ENCODE assay signal across 16 mouse cellular contexts in genomic region chr1:62750408-62751008, GRCm38 (mm10). TPM values are rescaled to one million over a fixed set of nuclear protein-coding genes. Genes with fewer than 3 reads are reported as not detected.
DNase-seq lines count a peak whose midpoint lies in the region; ATAC-seq and TF ChIP-seq lines count a peak whose summit lies in the region.
"Had no signal": no experiment of that assay in that cellular context is flagged by ENCODE, and none has a peak within 500 bp of the region (broad histone marks: within the 10 kb centered on the region; RNA-seq: fewer than 3 reads in every experiment).

No protein-coding gene starts in this region.

- no peak overlapping the region for H3K9ac ChIP-seq in hindbrain, embryonic 13.5 days
- no peak overlapping the region for H3K9ac ChIP-seq in hindbrain, embryonic 16.5 days (ENCODE audit: low read depth, low read length)
- no peak overlapping the region for H3K9ac ChIP-seq in neural tube, embryonic 15.5 days (replicated peaks)
- no peak overlapping the region for H3K9ac ChIP-seq in embryonic facial prominence, embryonic 13.5 days
- H3K9ac ChIP-seq in stomach, postnatal 0 days (ENCODE audit: low read length) = no peak overlapping the region
- H3K9ac ChIP-seq: embryonic facial prominence, embryonic 15.5 days; neural tube, embryonic 12.5 days had no signal

- no peak overlapping the region for H3K4me2 ChIP-seq in hindbrain, embryonic 13.5 days
- H3K4me2 ChIP-seq in hindbrain, embryonic 16.5 days (ENCODE audit: low read length) = no peak overlapping the region
- no peak overlapping the region for H3K4me2 ChIP-seq in neural tube, embryonic 15.5 days
- no peak overlapping the region for H3K4me2 ChIP-seq in embryonic facial prominence, embryonic 13.5 days
- H3K4me2 ChIP-seq in stomach, postnatal 0 days (replicated peaks; ENCODE audit: low read depth) = no peak overlapping the region

- H3K36me3 ChIP-seq in hindbrain, embryonic 13.5 days = peaks cover 39% of the 10 kb centered on the region
- H3K36me3 ChIP-seq in hindbrain, embryonic 16.5 days (ENCODE audit: control insufficient read depth, insufficient read depth, low read length) = no peaks in the 10 kb centered on the region
- H3K36me3 ChIP-seq in neural tube, embryonic 15.5 days = 0 out of 2 replicates have a peak, but pooled peaks cover 5% of the 10 kb centered on the region
- peaks cover 55% of the 10 kb centered on the region for H3K36me3 ChIP-seq in embryonic facial prominence, embryonic 13.5 days
- H3K36me3 ChIP-seq in stomach, postnatal 0 days (ENCODE audit: control insufficient read depth, insufficient read depth, low read length) = peaks cover 9% of the 10 kb centered on the region; the same call in 1 of the 2 replicates

- H3K4me3 ChIP-seq in hindbrain, embryonic 13.5 days = no peak overlapping the region
- no peak overlapping the region for H3K4me3 ChIP-seq in hindbrain, embryonic 16.5 days (ENCODE audit: low read length)
- no peak overlapping the region for H3K4me3 ChIP-seq in neural tube, embryonic 15.5 days (replicated peaks)
- no peak overlapping the region for H3K4me3 ChIP-seq in embryonic facial prominence, embryonic 13.5 days
- H3K4me3 ChIP-seq in stomach, postnatal 0 days (ENCODE audit: low read depth, low read length) = no peak overlapping the region
- H3K4me3 ChIP-seq in lung, adult 2 months (replicated peaks; ENCODE audit: extremely low read depth, low read depth, low read length) = no peak overlapping the region
- H3K4me3 ChIP-seq: embryonic facial prominence, embryonic 15.5 days; hindbrain, embryonic 10.5 days; midbrain, embryonic 10.5 days; neural tube, embryonic 12.5 days had no signal

- peaks cover 51% of the 10 kb centered on the region for H3K4me1 ChIP-seq in hindbrain, embryonic 13.5 days (replicated peaks)
- H3K4me1 ChIP-seq in hindbrain, embryonic 16.5 days (ENCODE audit: control insufficient read depth, insufficient read depth, low read depth, low read length) = peaks cover 30% of the 10 kb centered on the region
- H3K4me1 ChIP-seq in neural tube, embryonic 15.5 days = peaks cover 45% of the 10 kb centered on the region
- peaks cover 54% of the 10 kb centered on the region for H3K4me1 ChIP-seq in embryonic facial prominence, embryonic 13.5 days
- no peaks in the 10 kb centered on the region for H3K4me1 ChIP-seq in stomach, postnatal 0 days (replicated peaks; ENCODE audit: control insufficient read depth, insufficient read depth)
- H3K4me1 ChIP-seq in lung, adult 2 months (ENCODE audit: control insufficient read depth, insufficient read depth, low read length) = peaks cover 6% of the 10 kb centered on the region; the same call in 1 of the 2 replicates

- H3K27me3 ChIP-seq in hindbrain, embryonic 13.5 days = peaks cover 29% of the 10 kb centered on the region
- no peaks in the 10 kb centered on the region for H3K27me3 ChIP-seq in hindbrain, embryonic 16.5 days (replicated peaks; ENCODE audit: control insufficient read depth, insufficient read depth, low read length)
- no peaks in the 10 kb centered on the region for H3K27me3 ChIP-seq in neural tube, embryonic 15.5 days (replicated peaks)
- peaks cover 7% of the 10 kb centered on the region; the same call in 1 of the 2 replicates for H3K27me3 ChIP-seq in embryonic facial prominence, embryonic 13.5 days
- no peaks in the 10 kb centered on the region for H3K27me3 ChIP-seq in stomach, postnatal 0 days (ENCODE audit: control insufficient read depth, insufficient read depth, low read length)
- H3K27me3 ChIP-seq: embryonic facial prominence, embryonic 15.5 days had no signal

- no peak for DNase-seq in neural tube, embryonic 10.5 days (ENCODE audit: extremely low spot score, low spot score)
- DNase-seq in stomach, postnatal 0 days (ENCODE audit: low spot score) = no peak
- DNase-seq in adrenal gland, adult 8-10 months = no peak
- DNase-seq in lung, adult 2 months = no peak
- DNase-seq: cerebellum, adult 9-11 months; lung, adult 18-20 months; thymus, adult 2 months had no signal

- TF ChIP-seq POLR2A in lung, adult 2 months (IDR thresholded peaks at IDR 0.05; ENCODE audit: borderline replicate concordance, extremely low read depth, low read depth, low read length) = no peak

- 85% methylated on average over 5 of the region's 5 CpGs for WGBS in hindbrain, embryonic 13.5 days
- WGBS in hindbrain, embryonic 16.5 days = 76% methylated on average over 5 of the region's 5 CpGs
- WGBS in neural tube, embryonic 15.5 days = 77% methylated on average over 5 of the region's 5 CpGs
- WGBS in embryonic facial prominence, embryonic 13.5 days = 81% methylated on average over 5 of the region's 5 CpGs
- WGBS in stomach, postnatal 0 days = 63% methylated on average over 5 of the region's 5 CpGs
- 55% methylated on average over 5 of the region's 5 CpGs for WGBS in lung, adult 2 months

- H3K27ac ChIP-seq in hindbrain, embryonic 13.5 days = peak overlapping the region; percentile 55; the same call in 1 of the 2 replicates
- no peak overlapping the region for H3K27ac ChIP-seq in hindbrain, embryonic 16.5 days (ENCODE audit: low read depth, low read length)
- H3K27ac ChIP-seq in neural tube, embryonic 15.5 days (replicated peaks) = 0 out of 2 replicates have a peak overlapping the region, but pooled peaks have one; percentile 23
- peak overlapping the region; percentile 77 for H3K27ac ChIP-seq in embryonic facial prominence, embryonic 13.5 days
- H3K27ac ChIP-seq in stomach, postnatal 0 days (replicated peaks) = 0 out of 2 replicates have a peak overlapping the region, but pooled peaks have one; percentile 4
- H3K27ac ChIP-seq: midbrain, embryonic 10.5 days; neural tube, embryonic 12.5 days had no signal

- H3K9me3 ChIP-seq in hindbrain, embryonic 13.5 days = no peaks in the 10 kb centered on the region
- no peaks in the 10 kb centered on the region for H3K9me3 ChIP-seq in hindbrain, embryonic 16.5 days (ENCODE audit: control insufficient read depth, low read length)
- no peaks in the 10 kb centered on the region for H3K9me3 ChIP-seq in neural tube, embryonic 15.5 days (replicated peaks)
- no peaks in the 10 kb centered on the region for H3K9me3 ChIP-seq in embryonic facial prominence, embryonic 13.5 days
- H3K9me3 ChIP-seq in stomach, postnatal 0 days (ENCODE audit: control insufficient read depth, low read length) = no peaks in the 10 kb centered on the region
- H3K9me3 ChIP-seq: embryonic facial prominence, embryonic 15.5 days; hindbrain, embryonic 10.5 days; midbrain, embryonic 10.5 days; neural tube, embryonic 12.5 days had no signal

- TF ChIP-seq CTCF in stomach, postnatal 0 days (IDR thresholded peaks at IDR 0.05; ENCODE audit: low read depth) = no peak
- TF ChIP-seq CTCF in lung, adult 2 months (IDR thresholded peaks at IDR 0.05; ENCODE audit: insufficient read depth, low read length) = no peak

- ATAC-seq in hindbrain, embryonic 13.5 days (ENCODE audit: low FRiP score) = no peak
- ATAC-seq in hindbrain, embryonic 16.5 days = no peak
- no peak for ATAC-seq in neural tube, embryonic 15.5 days (ENCODE audit: low FRiP score)
- no peak for ATAC-seq in embryonic facial prominence, embryonic 13.5 days (ENCODE audit: insufficient number of reproducible peaks, insufficient read depth, low FRiP score, low TSS enrichment, low read depth)
- no peak for ATAC-seq in stomach, postnatal 0 days (ENCODE audit: low FRiP score, low TSS enrichment)
- ATAC-seq: intestine, embryonic 16.5 days had no signal

- TF ChIP-seq EP300 in stomach, postnatal 0 days (optimal IDR thresholded peaks at IDR 0.05) = no peak

RNA-seq across cellular contexts. Expression of gene Nrp2, which starts 47.4 kb away (rescaled TPM):
- 34.8 and 35.7 TPM in 2 replicates for polyA plus RNA-seq in hindbrain, embryonic 13.5 days (2015; fragmentation: Nextera tagmentation; extraction: Ambion mirVana)
- 22.7 and 31.5 TPM in 2 replicates for polyA plus RNA-seq in hindbrain, embryonic 16.5 days (2015; fragmentation: Nextera tagmentation; extraction: Ambion mirVana)
- 33.4 and 35.6 TPM in 2 replicates for polyA plus RNA-seq in neural tube, embryonic 15.5 days (2015; fragmentation: Nextera tagmentation; extraction: Ambion mirVana)
- 48.3 and 51.3 TPM in 2 replicates for polyA plus RNA-seq in embryonic facial prominence, embryonic 13.5 days (2015; fragmentation: Nextera tagmentation; extraction: Ambion mirVana)
- polyA plus RNA-seq in stomach, postnatal 0 days (2015; fragmentation: Nextera tagmentation; extraction: Ambion mirVana) = 10.2 TPM in 2 replicates
- 10 to 100 TPM; 38.0 to 54.0 (median 45.8) TPM for total RNA-seq in adrenal gland, adult 8-10 months (2022)
- polyA plus RNA-seq in lung, adult 2 months (2012; rRNA removed) = 21.6 and 27.8 TPM in 2 replicates
